Mouse (Mus musculus): ENCODE results near the gene Odaph. TPM values are rescaled to one million over a fixed set of nuclear protein-coding genes. Genes with fewer than 3 reads are reported as not detected.

Gene Odaph
- total and polyA plus RNA-seq, 3 experiments, result 0.25 to 3.3 (median 1.7) TPM

DNA sequence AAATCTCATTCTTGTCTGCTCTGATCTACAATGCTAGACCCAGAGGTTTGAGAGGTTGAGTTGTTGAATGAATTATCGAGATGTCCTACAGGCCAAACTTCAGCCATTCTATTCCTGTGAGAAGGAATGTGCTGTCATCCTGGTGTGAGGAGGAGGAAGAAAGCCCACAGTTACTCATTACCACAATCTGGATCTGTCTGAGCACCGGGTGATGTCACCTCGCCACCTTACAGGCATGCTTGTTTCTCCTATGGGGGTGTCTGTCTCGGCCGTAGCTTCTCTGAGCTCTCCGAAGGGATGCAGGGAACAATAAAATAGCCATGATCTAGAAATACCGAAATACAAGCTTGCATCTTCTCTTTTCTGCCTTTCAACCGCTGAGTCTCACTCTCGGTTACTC, 11.5 kb upstream of the Odaph start:
- no peak for TF ChIP-seq TBP (conservative IDR thresholded peaks at IDR 0.05; ENCODE audit: low read depth, low read length)
- no peak for TF ChIP-seq NELFE (IDR thresholded peaks at IDR 0.05; ENCODE audit: low read depth, low read length)
- no peak for TF ChIP-seq CTCF (conservative IDR thresholded peaks at IDR 0.05 in 1 of 2, IDR thresholded peaks at IDR 0.05 in 1 of 2; ENCODE audit: low read depth in 2 of 2, low read length in 2 of 2)
- TF ChIP-seq JUN (IDR thresholded peaks at IDR 0.05; ENCODE audit: insufficient read depth, low read depth, low read length), result no peak
- Histone ChIP-seq H3K4me2 (ENCODE audit: insufficient read depth, low read depth, poor library complexity, severe bottlenecking) (no peak overlapping the region), H3K27me3 (replicated peaks) (no peaks in the 10 kb centered on the region), H3K4me1 (ENCODE audit: control insufficient read depth in 1 of 2, insufficient read depth in 2 of 2) (peaks cover 13 to 18% of the 10 kb centered on the region in 2 experiments), H3K9me3 (replicated peaks; ENCODE audit: low read length) (no peaks in the 10 kb centered on the region), H3K79me2 (replicated peaks; ENCODE audit: control insufficient read depth, extremely low read depth, insufficient read depth, poor library complexity, severe bottlenecking) (no peaks in the 10 kb centered on the region), H3K9ac (ENCODE audit: insufficient read depth, low read depth) (no peak overlapping the region), H3K36me3 (replicated peaks in 1 of 2; ENCODE audit: control insufficient read depth in 1 of 2, insufficient read depth in 1 of 2, low read length in 1 of 2) (no peaks in the 10 kb centered on the region), H3K4me3 (replicated peaks in 1 of 3; ENCODE audit: low read depth in 2 of 3, low read length in 2 of 3, poor library complexity in 1 of 3) (no peak overlapping the region), H3K27ac (ENCODE audit: insufficient read depth, low read depth) (no peak overlapping the region)
- DNase-seq (ENCODE audit: extremely low read depth), result no peak
- in situ Hi-C loops (cut with MboI; ENCODE audit: low pct_ligation_motif_present, low pct_unique_long_range_greater_than_20kb, low sequenced_read_pairs) (no loop called here), dilution Hi-C loops (cut with MboI; ENCODE audit: extremely low pct_ligation_motif_present, extremely low pct_unique_long_range_greater_than_20kb, low sequenced_read_pairs) (no loop called here)

DNA sequence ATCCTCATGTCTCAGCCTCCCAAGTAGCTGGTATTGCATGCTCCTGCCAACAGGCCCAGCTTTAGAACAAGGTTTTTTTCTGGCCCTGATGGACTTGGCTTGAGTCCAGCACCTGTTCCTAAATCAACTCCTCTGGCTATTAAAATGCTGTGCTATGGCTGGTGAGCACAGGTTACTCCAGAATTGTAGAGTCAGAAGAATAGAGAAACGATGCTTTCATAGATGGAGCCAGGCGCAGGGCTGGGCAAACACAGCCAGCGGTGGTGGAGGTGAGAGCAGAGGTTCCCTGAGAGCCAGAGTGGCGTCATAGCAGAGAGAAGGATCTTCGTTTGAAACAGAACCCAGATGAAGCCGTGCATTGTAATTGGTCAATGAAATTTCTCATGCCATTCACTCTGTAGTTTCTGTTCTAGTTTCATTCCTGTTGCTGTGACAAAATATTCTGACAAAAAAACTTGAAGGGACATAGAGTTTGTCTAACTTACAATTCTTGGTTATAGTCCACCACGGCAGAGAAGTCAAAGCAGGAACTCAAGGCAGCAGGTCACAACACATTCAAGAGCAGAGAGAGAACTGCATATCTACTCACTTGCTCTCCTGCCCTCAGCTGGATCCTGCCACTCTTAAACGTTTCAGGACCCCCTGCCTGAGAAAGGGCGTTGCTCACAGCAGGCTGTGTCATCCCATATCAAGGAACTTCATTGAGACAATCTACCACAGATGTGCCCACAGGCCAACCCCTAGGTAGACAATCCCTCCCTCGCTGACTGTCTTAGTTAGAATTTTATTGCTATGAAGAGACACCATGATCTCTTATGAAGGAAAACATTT, 10.5 kb upstream of the Odaph start:
- no peak for DNase-seq (ENCODE audit: extremely low read depth)
- no peak overlapping the region for H3K4me2 ChIP-seq (ENCODE audit: insufficient read depth, low read depth, poor library complexity, severe bottlenecking)
- no peak overlapping the region for H3K4me3 ChIP-seq (replicated peaks in 1 of 3; ENCODE audit: low read depth in 2 of 3, low read length in 2 of 3, poor library complexity in 1 of 3)
- no peak overlapping the region for H3K9ac ChIP-seq (ENCODE audit: insufficient read depth, low read depth)
- H3K27ac ChIP-seq (ENCODE audit: insufficient read depth, low read depth), result no peak overlapping the region
- H3K9me3 ChIP-seq (replicated peaks; ENCODE audit: low read length), result no peaks in the 10 kb centered on the region
- no peaks in the 10 kb centered on the region for H3K36me3 ChIP-seq (replicated peaks in 1 of 2; ENCODE audit: control insufficient read depth in 1 of 2, insufficient read depth in 1 of 2, low read length in 1 of 2)
- in situ Hi-C loops (cut with MboI; ENCODE audit: low pct_ligation_motif_present, low pct_unique_long_range_greater_than_20kb, low sequenced_read_pairs) (no loop called here), dilution Hi-C loops (cut with MboI; ENCODE audit: extremely low pct_ligation_motif_present, extremely low pct_unique_long_range_greater_than_20kb, low sequenced_read_pairs) (no loop called here)
- H3K4me1 ChIP-seq (ENCODE audit: control insufficient read depth in 1 of 2, insufficient read depth in 2 of 2), result peaks cover 13 to 15% of the 10 kb centered on the region in 2 experiments
- no peaks in the 10 kb centered on the region for H3K27me3 ChIP-seq (replicated peaks)
- H3K79me2 ChIP-seq (replicated peaks; ENCODE audit: control insufficient read depth, extremely low read depth, insufficient read depth, poor library complexity, severe bottlenecking), result no peaks in the 10 kb centered on the region
- no peak for TF ChIP-seq JUN (IDR thresholded peaks at IDR 0.05; ENCODE audit: insufficient read depth, low read depth, low read length)
- TF ChIP-seq KAT2A (IDR thresholded peaks at IDR 0.05; ENCODE audit: insufficient replicate concordance, low read length), result no peak

DNA sequence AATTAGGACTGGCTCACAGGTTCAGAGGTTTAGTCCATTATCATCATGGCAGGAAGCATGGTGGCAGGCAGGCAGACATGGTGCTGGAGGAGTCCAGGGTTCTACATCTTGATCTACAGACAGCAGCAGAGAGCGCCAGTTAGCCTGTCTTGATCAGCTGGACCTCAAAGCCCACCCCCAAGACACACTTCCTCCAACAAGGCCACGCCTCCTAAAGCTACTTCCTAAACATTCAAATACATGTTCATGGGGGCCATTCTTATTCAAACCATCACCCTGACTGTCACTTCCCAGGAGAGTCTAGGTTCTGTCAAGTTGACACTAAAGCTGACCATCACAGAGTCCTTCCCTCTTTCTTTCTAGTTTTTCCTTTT, 9.9 kb upstream of the Odaph start:
- Histone ChIP-seq H3K79me2 (replicated peaks; ENCODE audit: control insufficient read depth, extremely low read depth, insufficient read depth, poor library complexity, severe bottlenecking) (no peaks in the 10 kb centered on the region), H3K9me3 (replicated peaks; ENCODE audit: low read length) (no peaks in the 10 kb centered on the region), H3K4me2 (ENCODE audit: insufficient read depth, low read depth, poor library complexity, severe bottlenecking) (no peak overlapping the region), H3K9ac (ENCODE audit: insufficient read depth, low read depth) (no peak overlapping the region), H3K4me1 (ENCODE audit: control insufficient read depth in 1 of 2, insufficient read depth in 2 of 2) (peaks cover 7 to 11% of the 10 kb centered on the region in 2 experiments), H3K36me3 (replicated peaks in 1 of 2; ENCODE audit: control insufficient read depth in 1 of 2, insufficient read depth in 1 of 2, low read length in 1 of 2) (no peaks in the 10 kb centered on the region), H3K27ac (ENCODE audit: insufficient read depth, low read depth) (no peak overlapping the region), H3K27me3 (replicated peaks) (no peaks in the 10 kb centered on the region), H3K4me3 (replicated peaks in 1 of 3; ENCODE audit: low read depth in 2 of 3, low read length in 2 of 3, poor library complexity in 1 of 3) (no peak overlapping the region)
- TF ChIP-seq EP300 (IDR thresholded peaks at IDR 0.05; ENCODE audit: low read length), result no peak
- peak; percentile 26; the same call in 1 of the 2 replicates for TF ChIP-seq ELF1 (IDR thresholded peaks at IDR 0.05; ENCODE audit: low read depth, low read length)
- dilution Hi-C loops (cut with MboI; ENCODE audit: extremely low pct_ligation_motif_present, extremely low pct_unique_long_range_greater_than_20kb, low sequenced_read_pairs), result no loop called here
- DNase-seq (ENCODE audit: extremely low read depth), result no peak
- in situ Hi-C loops (cut with MboI; ENCODE audit: low pct_ligation_motif_present, low pct_unique_long_range_greater_than_20kb, low sequenced_read_pairs), result no loop called here
